Mouse (Mus musculus) bone marrow macrophage, adult 2 months (primary cell): ENCODE results near the gene Fkbp8.

ENCODE experiments used
- CTCF ChIP-seq: IDR thresholded peaks from 2 replicates; pipeline ENCODE4 v1.5.1; 2012; ENCODE audit warnings: low read depth, mild to moderate bottlenecking, low read length, moderate library complexity
- POLR2A ChIP-seq: IDR thresholded peaks from 2 replicates; pipeline ENCODE4 v1.6.1; 2012; ENCODE audit warnings: mild to moderate bottlenecking, low read depth, low read length, borderline replicate concordance

GRCm38 (mm10) chr8:70560096-70560495 lies 32.6 kb downstream of the Fkbp8 start:
- no peak for TF ChIP-seq POLR2A
- 0 out of 2 replicates have a peak, but pooled peaks have one; percentile 25 for TF ChIP-seq CTCF
